Mouse (Mus musculus): ENCODE results near the gene Sult4a1.

Gene Sult4a1

DNA sequence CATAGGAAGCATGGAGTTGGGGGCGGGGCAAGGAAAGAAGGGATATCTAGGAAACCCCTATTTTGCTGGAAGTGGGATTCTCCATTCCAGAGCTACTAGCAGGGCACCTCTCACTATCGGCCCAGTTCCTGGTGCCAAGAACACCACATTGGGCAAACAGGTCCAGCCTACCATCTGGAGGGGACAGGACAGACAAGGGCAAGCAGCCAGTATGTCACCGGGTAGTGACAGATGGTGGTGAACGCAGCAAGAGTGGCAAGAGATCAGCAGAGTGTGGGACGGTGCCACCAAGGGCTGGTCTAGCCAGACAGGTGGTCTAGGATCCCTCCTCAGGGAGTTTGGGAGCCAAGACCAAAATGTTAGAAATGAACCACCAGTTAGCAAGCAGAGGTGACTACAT is 68.5 kb downstream of the Sult4a1 start:
- no peak for DNase-seq (ENCODE audit: low read depth, low spot score)
